Mouse (Mus musculus) left cerebral cortex, postnatal 10 days (tissue): Measurements from ENCODE around the gene Rab2b. TPM values are rescaled to one million over a fixed set of nuclear protein-coding genes. Genes with fewer than 3 reads are reported as not detected.

ENCODE experiments used
- DNase-seq, 2 experiments: peaks; one replicate each; pipeline ENCODE4 v3.0.0; 2021 to 2022; ENCODE audit warnings: low spot score in 2 of 2, mixed read lengths in 1 of 2; ENCODE audit errors: extremely low spot score in 1 of 2
- intact Hi-C: fragments of 180-260 bp; cut with DNase I; formaldehyde crosslinking; loops from one replicate; pipeline ENCODE4 v1.15.1; 2025
- total RNA-seq, 2 experiments: library from RNA; stranded (reverse); gene quantifications; 2 replicates each; pipeline ENCODE4 v1.2.3; 2021

The Rab2b gene
- total RNA-seq, 2 experiments from 2014 or later, result 36.9 to 37.7 TPM

DNA sequence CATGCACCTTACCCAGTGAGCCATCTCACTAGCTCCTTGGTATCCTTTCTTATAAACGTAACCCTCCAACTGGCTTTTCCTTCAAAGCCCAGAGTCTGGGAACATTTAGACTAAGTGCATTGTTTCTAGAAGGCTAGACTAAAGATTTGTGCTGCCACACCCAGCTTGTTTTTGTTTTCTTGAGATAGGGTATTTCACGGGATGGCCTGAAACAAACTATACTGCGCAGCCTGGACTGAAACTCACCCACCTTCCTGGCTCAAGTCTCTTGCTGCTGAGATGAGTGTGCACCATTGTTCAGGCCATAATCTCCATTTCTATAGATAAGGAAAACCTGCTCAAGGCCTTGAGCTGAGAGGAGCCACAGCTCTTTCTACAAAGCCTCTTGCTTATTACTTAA is 4.8 kb upstream of the Rab2b start:
- intact Hi-C loops, result loop anchor here (5.0 kb wide), 1 partner anchor 82 kb away; no protein-coding TSS in a partner anchor
- no peak for DNase-seq

DNA sequence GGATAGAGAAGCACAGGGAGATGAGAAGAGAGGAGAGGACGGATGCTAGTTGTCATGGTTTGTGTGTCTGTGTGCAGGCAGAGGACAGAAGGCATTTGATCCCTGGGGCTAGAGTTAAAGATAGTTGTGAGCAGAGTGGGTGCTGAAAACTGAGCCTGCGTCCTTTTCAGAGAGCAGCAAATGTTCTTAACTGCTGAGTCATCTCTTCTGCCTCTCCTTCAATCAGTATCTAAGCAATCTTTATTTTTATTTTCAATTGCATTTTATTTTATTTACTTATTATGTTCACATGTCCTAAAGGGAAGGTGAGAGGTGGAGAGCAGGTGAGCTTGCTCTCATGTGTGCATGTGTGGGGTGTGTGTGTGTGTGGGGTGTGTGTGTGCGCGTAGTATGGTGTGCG is 4.3 kb upstream of the Rab2b start:
- intact Hi-C loops, result loop anchor here (5.0 kb wide), 1 partner anchor 81 kb away; no protein-coding TSS in a partner anchor
- DNase-seq, result no peak

DNA sequence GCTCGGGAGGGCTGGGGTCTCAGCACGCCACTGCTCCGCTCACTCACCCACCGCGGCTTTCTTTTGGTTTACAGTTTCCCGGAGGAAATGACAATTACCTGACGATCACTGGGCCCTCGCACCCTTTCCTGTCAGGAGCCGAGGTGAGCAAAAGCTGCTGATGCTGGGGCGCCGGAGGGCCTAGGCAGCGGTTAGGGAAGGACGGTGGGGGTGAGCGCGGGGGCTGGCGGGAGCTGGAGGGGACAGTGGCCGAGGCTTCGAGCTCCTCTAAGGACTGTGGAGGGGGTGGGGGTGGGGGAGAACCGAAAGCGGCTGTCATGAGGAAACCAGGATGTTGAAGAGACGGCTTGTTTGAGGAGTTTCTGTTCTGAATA is 389 bp upstream of the Rab2b start:
- intact Hi-C loops, result loop anchor here (5.0 kb wide), 1 partner anchor 77 kb away; no protein-coding TSS in a partner anchor
- peak in 1 of 2 experiments; percentile 70 for DNase-seq

DNA sequence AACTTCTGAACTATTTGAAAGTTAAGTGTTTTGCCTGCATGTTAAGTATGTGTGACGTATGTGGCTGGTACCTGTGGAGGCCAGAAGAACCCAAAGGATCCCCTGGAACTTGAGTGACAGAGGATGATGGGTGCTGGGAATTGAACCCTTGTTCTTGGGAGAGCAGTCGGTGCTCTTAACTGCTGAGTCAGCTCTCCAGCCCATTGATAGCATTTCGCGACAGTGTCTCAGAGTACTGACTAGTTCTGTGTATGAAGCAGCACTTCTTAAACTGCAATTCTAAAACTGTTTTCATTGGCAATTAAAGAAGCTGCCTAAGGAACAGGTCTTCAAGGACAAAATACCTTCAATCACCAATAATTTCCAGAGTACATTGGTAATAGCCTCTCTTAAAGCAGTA is 2.1 kb downstream of the Rab2b start:
- intact Hi-C loops, result no loop called here
- no peak for DNase-seq

DNA sequence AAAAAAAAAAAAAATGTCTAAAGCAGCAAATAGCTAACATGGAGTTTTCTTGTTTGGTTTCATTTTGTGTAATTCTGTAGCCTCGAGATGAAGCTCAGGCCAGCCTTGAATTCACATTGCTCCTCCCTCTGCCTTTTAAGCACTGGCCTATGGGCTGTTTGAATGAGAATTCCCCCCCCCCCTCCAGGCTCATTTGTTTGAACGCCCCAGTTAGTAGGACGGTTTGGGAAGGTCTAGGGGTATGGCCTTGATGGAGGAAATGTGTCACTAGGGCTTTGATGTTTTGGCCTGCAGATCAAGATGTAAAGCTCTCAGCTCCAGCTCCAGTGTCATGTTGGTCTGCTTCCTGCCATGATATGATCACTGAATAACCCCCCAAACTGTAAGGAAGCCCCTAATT is 6.6 kb downstream of the Rab2b start:
- no peak for DNase-seq
- intact Hi-C loops, result loop anchor here (5.0 kb wide), 1 partner anchor 45 kb away; no protein-coding TSS in a partner anchor

DNA sequence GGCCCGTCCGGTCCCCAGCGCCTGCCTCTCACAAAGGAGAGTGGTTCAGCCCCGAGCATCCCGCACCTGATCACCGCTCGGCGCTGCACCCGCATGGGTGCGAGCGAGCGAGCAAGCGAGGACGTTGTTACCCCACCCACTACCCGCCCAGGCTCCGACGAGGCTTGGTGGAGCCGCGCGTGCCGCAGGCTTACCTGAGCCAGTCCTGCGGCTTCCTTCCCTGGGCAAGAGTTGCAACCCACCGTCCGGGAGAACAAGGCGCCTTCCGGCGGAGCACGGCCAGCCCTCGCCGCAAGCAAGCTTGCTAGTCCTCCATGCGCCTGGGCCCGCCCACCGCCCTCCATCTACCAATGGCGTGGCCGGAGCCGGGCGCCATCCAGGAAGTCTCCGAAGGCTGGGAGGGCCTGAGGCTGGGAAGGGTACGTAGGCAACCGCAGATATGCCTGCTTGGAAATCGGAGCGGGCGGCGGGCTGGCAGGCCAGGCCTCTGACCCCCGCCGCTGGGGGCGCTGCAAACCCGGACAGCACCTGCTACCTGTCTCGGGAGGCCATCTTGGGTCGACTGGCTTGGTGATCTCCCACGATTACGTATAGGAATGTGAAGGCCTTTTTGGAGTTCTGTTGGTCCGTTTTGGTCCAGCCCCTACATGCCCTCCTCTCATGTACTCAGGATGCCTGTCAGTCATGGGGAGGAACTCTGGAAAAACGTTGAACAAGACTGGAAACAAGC is 21.7 kb downstream of the Rab2b start, which contains the start of gene Chd8:
Gene Chd8 (minus strand): TSS at position 297 of the 730 bp plus-strand sequence.
- intact Hi-C loops, result no loop called here

DNA sequence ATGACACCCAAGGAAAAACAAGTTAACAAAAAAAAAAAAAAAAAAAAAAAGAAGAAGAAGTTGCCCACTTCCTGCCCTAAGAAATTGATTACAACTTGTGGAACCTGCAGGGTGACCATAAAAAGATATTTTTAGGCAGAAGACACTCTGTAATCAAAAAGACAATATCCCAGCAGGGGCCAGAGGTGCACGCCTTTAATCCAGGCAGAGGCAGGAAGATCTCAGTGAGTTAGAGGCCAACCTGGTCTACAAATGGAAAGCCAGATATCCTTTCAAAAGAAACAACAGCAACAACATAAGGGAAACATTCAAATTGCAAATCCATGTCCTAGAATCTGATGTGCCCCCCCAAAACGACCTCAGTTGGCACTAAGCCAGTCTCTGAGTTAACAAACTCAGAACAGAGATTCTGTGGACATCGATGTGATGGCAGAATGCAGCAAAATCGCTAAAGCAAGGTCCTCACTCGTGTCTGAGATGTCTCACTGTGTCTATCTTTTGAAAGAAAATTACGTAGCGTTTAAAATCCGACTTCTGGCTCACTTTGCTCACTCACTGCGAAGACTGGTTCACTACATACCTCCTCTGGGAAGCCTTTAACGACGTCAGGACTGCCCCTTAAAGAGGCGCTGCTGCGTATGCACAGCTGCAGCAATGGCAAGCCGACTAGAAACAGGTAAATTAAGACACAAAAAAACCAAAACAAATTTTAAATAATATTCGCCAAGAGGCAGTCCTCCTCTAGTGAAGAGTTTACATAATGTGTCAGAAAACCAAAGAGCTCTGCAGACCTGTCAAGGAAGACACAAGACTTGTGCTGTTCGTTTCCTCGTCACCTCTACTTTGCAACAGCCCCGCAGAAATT is 22.8 kb downstream of the Rab2b start:
- intact Hi-C loops, result no loop called here
- no peak for DNase-seq

More for the DNA sequence above, 21.7 kb downstream of the Rab2b start, which contains the start of gene Chd8:
- DNase-seq, result peak; percentile 96 to 99

DNA sequence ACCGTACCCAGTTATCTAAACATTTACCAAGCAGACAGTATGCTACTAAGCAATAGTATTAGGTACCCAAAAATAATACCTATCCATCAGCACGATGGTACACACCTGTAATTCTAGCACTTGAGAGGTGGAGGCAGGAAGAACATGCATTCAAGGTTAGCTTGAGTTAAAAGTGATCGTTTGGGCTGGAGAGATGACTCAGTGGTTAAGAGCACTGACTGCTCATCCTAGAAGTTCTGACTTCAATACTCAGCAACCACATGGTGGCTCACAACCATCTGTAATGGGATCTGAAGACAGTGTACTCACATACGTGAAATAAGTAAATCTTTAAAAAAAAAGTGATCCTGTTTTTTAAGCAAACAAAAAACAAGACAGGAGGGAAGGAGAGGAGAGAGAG is 33.2 kb downstream of the Rab2b start:
- no peak for DNase-seq
- intact Hi-C loops, result no loop called here

DNA sequence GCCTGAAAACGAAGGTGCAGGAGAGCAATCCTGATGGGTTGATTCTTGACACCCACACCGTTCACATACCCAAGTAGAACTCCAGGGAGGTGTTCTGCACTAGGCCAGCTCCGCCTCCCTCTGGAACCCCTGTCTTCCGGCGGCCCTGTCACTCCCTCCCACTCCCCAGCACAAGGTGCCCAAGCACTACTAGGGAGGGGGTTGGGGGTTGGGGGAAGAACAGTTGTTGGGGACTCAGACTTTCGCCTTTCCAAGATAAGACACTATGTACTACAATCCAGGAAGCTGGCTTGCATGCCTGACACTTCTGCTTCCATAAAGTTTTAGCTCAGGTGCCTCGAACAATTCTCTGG is 34.7 kb downstream of the Rab2b start:
- intact Hi-C loops, result loop anchor here (5.0 kb wide), 1 partner anchor 47 kb away; the partner anchor contains the start of gene Supt16
- DNase-seq, result no peak

DNA sequence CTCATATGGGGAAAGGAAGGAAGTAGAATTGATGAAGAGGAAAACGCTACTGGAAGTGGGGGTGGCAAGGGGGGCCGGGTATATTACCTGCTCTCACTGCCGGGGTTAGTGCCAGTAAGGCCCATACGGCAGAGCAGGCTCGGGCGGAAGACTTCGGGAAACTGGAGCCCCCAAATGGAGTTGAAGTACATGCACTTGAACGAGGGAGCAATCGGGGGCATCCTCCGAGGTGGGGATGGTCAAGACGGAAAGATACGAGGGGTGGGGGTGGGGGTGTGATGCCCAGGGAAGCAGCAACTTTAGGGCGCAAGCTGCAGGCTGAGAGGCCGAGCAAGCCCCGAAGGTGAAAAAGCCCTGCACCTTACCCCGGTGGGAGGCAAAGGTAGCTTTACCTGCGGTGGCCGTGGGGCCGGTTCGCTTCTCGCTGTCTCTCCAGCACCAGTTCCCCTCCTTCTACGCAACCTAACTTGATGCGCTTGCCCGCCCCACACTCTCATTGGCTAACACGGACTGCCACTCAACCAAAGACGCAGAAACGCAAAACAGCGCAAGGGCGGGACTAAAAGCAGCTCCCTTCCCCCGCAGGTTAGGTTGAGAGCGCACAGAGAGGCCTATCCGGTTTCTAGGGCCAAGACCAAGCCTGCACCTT is 35.2 kb downstream of the Rab2b start:
- peak; percentile 98 to 99 for DNase-seq
- intact Hi-C loops, result loop anchor here (5.0 kb wide), 1 partner anchor 47 kb away; the partner anchor contains the start of gene Supt16

DNA sequence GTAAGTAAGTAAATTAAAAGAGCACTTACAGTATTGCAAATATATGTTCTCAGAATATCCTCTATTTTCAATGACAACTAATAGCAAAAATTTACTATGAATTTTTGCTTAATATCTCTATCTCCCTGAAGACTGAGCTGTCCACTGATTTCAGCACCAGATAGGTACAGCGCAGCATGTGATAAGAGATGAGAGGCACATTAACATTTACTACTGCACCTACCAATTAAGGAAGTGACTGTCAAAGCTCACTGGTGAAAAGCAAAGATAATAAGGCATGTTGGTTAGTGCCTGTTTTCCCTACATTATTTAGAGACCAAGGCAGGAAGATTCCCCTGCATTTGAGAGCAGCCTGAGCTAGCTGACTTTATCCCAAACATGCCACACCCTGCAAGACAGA is 43.1 kb downstream of the Rab2b start:
- no peak for DNase-seq
- intact Hi-C loops, result no loop called here

DNA sequence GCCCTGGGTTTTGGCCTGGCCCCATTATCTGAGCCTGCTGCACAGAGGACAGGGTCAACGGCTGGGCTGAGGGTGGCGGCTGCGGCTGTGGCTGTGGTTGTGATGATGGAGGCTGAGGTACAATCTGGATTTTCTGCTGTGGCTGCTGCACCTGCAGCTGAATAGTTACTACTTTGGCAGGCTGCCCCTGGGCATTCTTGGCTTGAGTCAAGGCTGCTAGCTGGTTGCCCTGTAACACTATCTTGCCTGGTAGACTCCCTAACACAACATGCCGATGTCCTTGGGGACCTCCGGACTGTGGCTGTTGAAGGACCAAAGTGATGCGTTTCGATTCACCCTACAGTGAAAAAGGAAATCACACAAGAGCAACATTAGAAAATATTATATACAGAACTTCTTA is 44.2 kb downstream of the Rab2b start:
- intact Hi-C loops, result no loop called here
- DNase-seq, result no peak

DNA sequence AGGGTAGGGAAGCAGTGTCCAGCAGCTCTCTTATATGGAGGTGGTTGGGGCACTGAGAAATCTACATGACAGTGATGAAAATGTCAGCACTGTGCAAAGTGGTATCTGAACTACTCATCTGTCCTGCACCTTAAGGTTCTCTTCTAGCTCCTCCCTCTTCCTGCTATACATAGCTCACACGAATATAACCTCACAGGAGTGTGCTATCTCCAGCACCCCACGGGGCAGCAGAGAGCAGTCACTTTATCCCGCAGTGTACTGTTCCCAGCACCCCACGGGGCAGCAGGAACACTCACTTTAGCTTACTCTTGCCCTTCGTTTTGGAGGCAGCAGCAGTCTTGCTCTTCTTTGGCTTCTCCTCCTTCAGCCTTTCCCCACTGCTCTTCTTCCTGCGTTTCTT is 47.1 kb downstream of the Rab2b start:
- intact Hi-C loops, result no loop called here
- DNase-seq, result no peak

DNA sequence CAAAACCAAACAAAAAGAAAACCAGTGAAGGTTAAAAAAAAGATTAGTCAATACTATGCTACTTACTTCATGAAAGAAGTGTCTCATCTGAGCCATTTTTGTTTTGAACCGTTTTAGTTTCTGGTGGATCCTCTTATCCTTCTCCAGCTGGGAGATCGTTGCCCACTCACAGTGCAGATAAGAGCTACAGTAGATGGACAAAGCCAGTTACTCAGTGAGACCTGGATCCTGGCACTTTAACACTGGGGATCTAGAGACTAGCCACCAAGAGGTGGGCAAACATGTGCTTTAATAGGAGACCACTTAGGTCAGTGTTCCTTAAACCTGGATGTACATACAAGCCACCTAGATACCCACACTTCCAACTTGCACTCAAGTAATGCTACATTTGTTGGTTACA is 53.4 kb downstream of the Rab2b start:
- DNase-seq, result no peak
- intact Hi-C loops, result loop anchor here (2.0 to 10.0 kb wide), 3 partner anchors 13 to 151 kb away; no protein-coding TSS in a partner anchor

DNA sequence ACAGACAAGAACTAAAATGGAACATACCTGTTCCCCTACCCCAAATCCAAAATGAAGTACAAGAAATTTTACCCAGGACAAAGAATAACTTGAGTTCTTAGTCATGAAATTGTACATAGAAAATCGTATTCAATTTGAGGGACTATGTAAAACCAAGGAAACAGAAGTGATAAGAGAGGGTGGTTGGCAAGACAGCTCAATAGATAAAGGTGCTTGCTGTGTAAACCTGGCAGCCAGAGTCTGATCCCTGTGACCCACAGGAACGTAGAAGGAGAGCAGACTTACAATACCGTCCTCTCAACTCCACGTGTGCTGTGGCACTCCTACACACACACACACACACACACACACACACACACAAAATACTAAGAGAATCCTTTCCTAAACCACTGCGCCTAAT is 62.1 kb downstream of the Rab2b start:
- intact Hi-C loops, result loop anchor here (5.0 kb wide), 1 partner anchor 40 kb away; no protein-coding TSS in a partner anchor
- DNase-seq, result no peak
